Comparison of ENCODE assay signal across 22 mouse cellular contexts in genomic region chr2:146043640-146044039, GRCm38 (mm10).
"Had no signal": no experiment of that assay in that cellular context is flagged by ENCODE, and none has a peak within 500 bp of the region (broad histone marks: within the 10 kb centered on the region; RNA-seq: fewer than 3 reads in every experiment).

No protein-coding gene starts in this region.

- ATAC-seq: hindbrain, embryonic 16.5 days; liver, embryonic 12.5 days had no signal

- H3K27me3 ChIP-seq: hindbrain, embryonic 12.5 days; limb, embryonic 15.5 days had no signal

- DNase-seq: gastrocnemius, adult 2 months; gastrocnemius, postnatal 10 days; gastrocnemius, postnatal 25 days; heart, adult 2 months; heart, postnatal 10 days; heart, postnatal 4 days; kidney, adult 18-20 months; kidney, adult 8-10 months; kidney, postnatal 10 days; kidney, postnatal 25 days; kidney, postnatal 4 days; left cerebral cortex, postnatal 4 days had no signal

- H3K4me1 ChIP-seq: limb, embryonic 15.5 days; liver, embryonic 12.5 days had no signal

- H3K4me2 ChIP-seq: heart, embryonic 12.5 days; hindbrain, embryonic 12.5 days; hindbrain, embryonic 14.5 days; limb, embryonic 13.5 days; limb, embryonic 15.5 days; liver, embryonic 12.5 days had no signal

- H3K27ac ChIP-seq: gastrocnemius, adult 2 months; heart, adult 2 months; hindbrain, embryonic 10.5 days; hindbrain, embryonic 12.5 days; hindbrain, embryonic 14.5 days; layer of hippocampus, adult 2 months; limb, embryonic 13.5 days; limb, embryonic 15.5 days; liver, embryonic 12.5 days; liver, embryonic 14.5 days had no signal

- H3K36me3 ChIP-seq: heart, embryonic 12.5 days; hindbrain, embryonic 10.5 days; hindbrain, embryonic 12.5 days; limb, embryonic 13.5 days; limb, embryonic 15.5 days; liver, embryonic 12.5 days had no signal

- H3K9me3 ChIP-seq: heart, embryonic 12.5 days; hindbrain, embryonic 10.5 days; hindbrain, embryonic 12.5 days; limb, embryonic 13.5 days; limb, embryonic 15.5 days; liver, embryonic 12.5 days had no signal

- H3K9ac ChIP-seq: heart, embryonic 12.5 days; hindbrain, embryonic 12.5 days; hindbrain, embryonic 14.5 days; limb, embryonic 13.5 days; limb, embryonic 15.5 days; liver, embryonic 12.5 days; liver, embryonic 14.5 days had no signal

- H3K4me3 ChIP-seq: gastrocnemius, adult 2 months; heart, adult 2 months; heart, embryonic 12.5 days; hindbrain, embryonic 10.5 days; hindbrain, embryonic 12.5 days; layer of hippocampus, adult 2 months; limb, embryonic 13.5 days; limb, embryonic 15.5 days; liver, embryonic 12.5 days had no signal
